Mouse (Mus musculus) liver, embryonic 11.5 days (tissue): ENCODE data around the gene Mvb12a. TPM values are rescaled to one million over a fixed set of nuclear protein-coding genes. Genes with fewer than 3 reads are reported as not detected.

ENCODE experiments used
- ATAC-seq: fragments of 200-750 bp; cut with Nextera tagmentation; replicated peaks from 2 replicates; pipeline ENCODE4 v1.8.0; 2017; ENCODE audit warnings: moderate number of reproducible peaks, mild to moderate bottlenecking, moderate TSS enrichment, moderate library complexity; ENCODE audit not compliant: low FRiP score
- DNase-seq: peaks from one replicate; pipeline ENCODE4 v3.0.0-alpha.2; 2017; ENCODE audit warnings: low spot score
- H3K27ac ChIP-seq: fragments of 300-500 bp; sonication (generic); 2 replicates; pipeline ENCODE4 v1.5.1; 2014; ENCODE audit warnings: mild to moderate bottlenecking, low read depth, low read length, control low read depth
- H3K27me3 ChIP-seq: fragments of 300-500 bp; sonication (generic); replicated peaks from 2 replicates; pipeline ENCODE4 v1.6.1; 2014; ENCODE audit warnings: low read length, mixed read lengths; ENCODE audit not compliant: control insufficient read depth, insufficient read depth
- H3K36me3 ChIP-seq: fragments of 300-500 bp; sonication (generic); 2 replicates; pipeline ENCODE4 v1.6.1; 2014; ENCODE audit warnings: mild to moderate bottlenecking, low read length, moderate library complexity, mixed read lengths; ENCODE audit not compliant: control insufficient read depth, insufficient read depth
- H3K4me1 ChIP-seq: fragments of 300-500 bp; sonication (generic); replicated peaks from 2 replicates; pipeline ENCODE4 v1.6.1; 2014; ENCODE audit warnings: low read length, mixed read lengths; ENCODE audit not compliant: control insufficient read depth, insufficient read depth
- H3K4me2 ChIP-seq: fragments of 300-500 bp; sonication (generic); 2 replicates; pipeline ENCODE4 v1.6.1; 2014; ENCODE audit warnings: mild to moderate bottlenecking, control low read depth, moderate library complexity
- H3K4me3 ChIP-seq: fragments of 300-500 bp; sonication (generic); 2 replicates; pipeline ENCODE4 v1.5.1; 2014; ENCODE audit warnings: low read depth, low read length, control low read depth
- H3K9ac ChIP-seq: fragments of 300-500 bp; sonication (generic); 2 replicates; pipeline ENCODE4 v1.6.1; 2014; ENCODE audit warnings: low read depth, low read length, control low read depth
- H3K9me3 ChIP-seq: fragments of 300-500 bp; sonication (generic); 2 replicates; pipeline ENCODE4 v1.6.1; 2016; ENCODE audit warnings: low read length, inconsistent platforms, mixed read lengths; ENCODE audit not compliant: control insufficient read depth
- WGBS: fragments of 180-500 bp; shearing (Covaris S2); extraction: QIAGEN DNeasy Blood & Tissue Kit; methylation state at CpG from one replicate; pipeline ENCODE4 v1.1.7; 2014; 5-methylcytosine and 5-hydroxymethylcytosine counted together
- polyA plus RNA-seq: library from polyadenylated mRNA; unstranded; fragments of >200 nt; fragmentation: Nextera tagmentation; extraction: Ambion mirVana; gene quantifications from 2 replicates; pipeline ENCODE4 v1.2.1, GENCODE M21; 2014

Mvb12a gene
- polyA plus RNA-seq, 1 experiment from 2014 or later = 71.0 TPM

- H3K4me1 ChIP-seq = peaks cover 17% of the 10 kb centered on the region
- DNase-seq (no peak), ATAC-seq (no peak)
- no peak overlapping the region for H3K4me3 ChIP-seq
- no peaks in the 10 kb centered on the region for H3K36me3 ChIP-seq
- H3K27me3 ChIP-seq = peaks cover 20% of the 10 kb centered on the region
- H3K4me2 ChIP-seq = no peak overlapping the region
- H3K27ac ChIP-seq = 0 out of 2 replicates have a peak overlapping the region, but pooled peaks have one; percentile 33
- H3K9ac ChIP-seq = no peak overlapping the region
- WGBS = 65% methylated on average over 6 of the region's 6 CpGs
- H3K9me3 ChIP-seq = no peaks in the 10 kb centered on the region
Measured at GRCm38 (mm10) chr8:71554001-71554400, 11.3 kb downstream of the Mvb12a start.

- DNase-seq = no peak
- no peaks in the 10 kb centered on the region for H3K9me3 ChIP-seq
- no peak overlapping the region for H3K9ac ChIP-seq
- 0 out of 2 replicates have a peak overlapping the region, but pooled peaks have one; percentile 24 for H3K4me2 ChIP-seq
- peaks cover 21% of the 10 kb centered on the region for H3K4me1 ChIP-seq
- peak; percentile 21; the same call in 1 of the 2 replicates for ATAC-seq
- WGBS = 84% methylated on average over 2 of the region's 2 CpGs
- no peaks in the 10 kb centered on the region for H3K36me3 ChIP-seq
- H3K4me3 ChIP-seq = no peak overlapping the region
- H3K27me3 ChIP-seq = peaks cover 24% of the 10 kb centered on the region
- 0 out of 2 replicates have a peak overlapping the region, but pooled peaks have one; percentile 33 for H3K27ac ChIP-seq
Measured at GRCm38 (mm10) chr8:71554644-71555043, 11.9 kb downstream of the Mvb12a start.

GRCm38 (mm10) chr8:71558071-71558957 is 15.6 kb downstream of the Mvb12a start, which contains the start of gene Tmem221:
Gene Tmem221, minus strand, starts transcription at chr8:71558871.
- 5% methylated on average over 70 of the region's 70 CpGs for WGBS
- H3K4me1 ChIP-seq = peaks cover 38% of the 10 kb centered on the region
- ATAC-seq = no peak; the same call in 1 of the 2 replicates
- peak within 1 kb of the TSS; percentile 63 for H3K9ac ChIP-seq
- H3K36me3 ChIP-seq = no peaks in the 10 kb centered on the region
- peak within 1 kb of the TSS; percentile 67 for H3K4me3 ChIP-seq
- no peaks in the 10 kb centered on the region for H3K9me3 ChIP-seq
- peak within 1 kb of the TSS; percentile 82 for H3K27ac ChIP-seq
- H3K27me3 ChIP-seq = peaks cover 39% of the 10 kb centered on the region
- peak within 1 kb of the TSS; percentile 98 for H3K4me2 ChIP-seq
- DNase-seq = no peak

- 1% methylated on average over 24 of the region's 24 CpGs for WGBS
Measured at GRCm38 (mm10) chr8:71558958-71559690, 16.4 kb downstream of the Mvb12a start.

GRCm38 (mm10) chr8:71560071-71560470 is 17.3 kb downstream of the Mvb12a start:
- peak overlapping the region; percentile 82 for H3K27ac ChIP-seq
- peaks cover 39% of the 10 kb centered on the region for H3K27me3 ChIP-seq
- ATAC-seq = peak; percentile 51
- no peaks in the 10 kb centered on the region for H3K9me3 ChIP-seq
- H3K4me1 ChIP-seq = peaks cover 27% of the 10 kb centered on the region
- H3K4me2 ChIP-seq = peak overlapping the region; percentile 98
- H3K9ac ChIP-seq = no peak overlapping the region
- no peaks in the 10 kb centered on the region for H3K36me3 ChIP-seq
- DNase-seq = no peak
- 47% methylated on average over 3 of the region's 3 CpGs for WGBS
- H3K4me3 ChIP-seq = peak overlapping the region; percentile 67

More at GRCm38 (mm10) chr8:71558958-71559690, 16.4 kb downstream of the Mvb12a start:
- DNase-seq (peak; percentile 77), ATAC-seq (peak; percentile 75)
- Histone ChIP-seq H3K4me1 (peaks cover 34% of the 10 kb centered on the region), H3K27ac (peak overlapping the region; percentile 82), H3K27me3 (peaks cover 39% of the 10 kb centered on the region), H3K9ac (peak overlapping the region; percentile 63), H3K4me2 (peak overlapping the region; percentile 98), H3K9me3 (no peaks in the 10 kb centered on the region), H3K36me3 (no peaks in the 10 kb centered on the region), H3K4me3 (peak overlapping the region; percentile 67)

GRCm38 (mm10) chr8:71560765-71561164 is 18.0 kb downstream of the Mvb12a start:
- WGBS = 79% methylated on average over 5 of the region's 5 CpGs

GRCm38 (mm10) chr8:71561401-71561800 is 18.7 kb downstream of the Mvb12a start:
- 2% methylated on average over 15 of the region's 15 CpGs for WGBS
- DNase-seq (peak; percentile 84), ATAC-seq (no peak)
- no peaks in the 10 kb centered on the region for H3K36me3 ChIP-seq
- H3K9ac ChIP-seq = no peak overlapping the region
- H3K27ac ChIP-seq = no peak overlapping the region
- peaks cover 27% of the 10 kb centered on the region for H3K4me1 ChIP-seq
- H3K9me3 ChIP-seq = no peaks in the 10 kb centered on the region
- H3K27me3 ChIP-seq = peaks cover 39% of the 10 kb centered on the region
- peak overlapping the region; percentile 24; the same call in 1 of the 2 replicates for H3K4me2 ChIP-seq
- H3K4me3 ChIP-seq = no peak overlapping the region

More at GRCm38 (mm10) chr8:71560765-71561164, 18.0 kb downstream of the Mvb12a start:
- Histone ChIP-seq H3K4me3 (no peak overlapping the region), H3K4me1 (peaks cover 27% of the 10 kb centered on the region), H3K9ac (no peak overlapping the region), H3K4me2 (no peak overlapping the region), H3K36me3 (no peaks in the 10 kb centered on the region), H3K9me3 (no peaks in the 10 kb centered on the region), H3K27me3 (peaks cover 39% of the 10 kb centered on the region), H3K27ac (no peak overlapping the region)
- DNase-seq (no peak), ATAC-seq (no peak)

- Histone ChIP-seq H3K4me2 (peak overlapping the region; percentile 60), H3K4me1 (peaks cover 27% of the 10 kb centered on the region), H3K27ac (no peak overlapping the region), H3K4me3 (peak overlapping the region; percentile 28), H3K9me3 (no peaks in the 10 kb centered on the region), H3K9ac (no peak overlapping the region), H3K27me3 (peaks cover 31% of the 10 kb centered on the region), H3K36me3 (no peaks in the 10 kb centered on the region)
- 0 out of 2 replicates have a peak, but pooled peaks have one; percentile 24 for ATAC-seq
- DNase-seq = peak; percentile 79
- WGBS = 2% methylated on average over 33 of the region's 33 CpGs
Measured at GRCm38 (mm10) chr8:71562751-71563150, 20.0 kb downstream of the Mvb12a start.
